Mouse (Mus musculus) liver, postnatal 0 days (tissue): ENCODE measurements around the gene Patz1.

Experiments
- CTCF ChIP-seq: sonication (generic); IDR thresholded peaks from 2 replicates; pipeline ENCODE4 v1.5.1; 2016; ENCODE audit warnings: antibody characterized with exemption, low read depth
- EP300 ChIP-seq: IDR thresholded peaks from 2 replicates; pipeline ENCODE4 v1.6.1; 2016; ENCODE audit warnings: antibody characterized with exemption, low read depth, mild to moderate bottlenecking

GRCm38 (mm10) chr11:3307875-3308274 is 19.2 kb downstream of the Patz1 start:
- TF ChIP-seq CTCF (no peak), EP300 (no peak)
